Mouse (Mus musculus) adipocyte (in vitro differentiated cells): ENCODE measurements at regions not wholly inside any gene's neighbourhood (a gene's known extent, or its start where the extent isn't known, plus 50 kb on each side); places are given as distances from the start of the nearest gene placed in this dataset.

Experiments
- DNase-seq: peaks from one replicate; pipeline ENCODE4 v3.0.0-alpha.2; 2016; ENCODE audit warnings: low spot score

DNA sequence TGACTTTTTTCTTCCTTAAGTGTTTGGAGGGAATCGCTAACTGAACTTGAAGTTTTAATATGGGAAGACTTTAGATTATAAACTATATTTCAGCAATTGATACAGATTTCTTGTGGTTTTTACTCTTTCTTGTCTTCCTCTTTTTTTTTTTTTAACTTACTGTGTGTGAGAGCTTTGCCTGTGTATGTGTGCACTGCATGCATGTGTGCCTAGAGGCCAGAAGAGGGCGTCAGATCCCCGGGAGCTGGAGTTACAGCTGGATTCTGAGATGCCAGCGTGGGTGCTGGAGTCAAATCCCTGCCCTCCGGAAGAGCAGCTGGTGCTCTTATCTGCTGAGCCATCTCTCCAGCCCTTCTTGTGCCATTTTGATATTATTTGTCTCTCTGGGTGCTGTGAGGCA lies 129.6 kb downstream of the Trim33 start:
- no peak for DNase-seq

DNA sequence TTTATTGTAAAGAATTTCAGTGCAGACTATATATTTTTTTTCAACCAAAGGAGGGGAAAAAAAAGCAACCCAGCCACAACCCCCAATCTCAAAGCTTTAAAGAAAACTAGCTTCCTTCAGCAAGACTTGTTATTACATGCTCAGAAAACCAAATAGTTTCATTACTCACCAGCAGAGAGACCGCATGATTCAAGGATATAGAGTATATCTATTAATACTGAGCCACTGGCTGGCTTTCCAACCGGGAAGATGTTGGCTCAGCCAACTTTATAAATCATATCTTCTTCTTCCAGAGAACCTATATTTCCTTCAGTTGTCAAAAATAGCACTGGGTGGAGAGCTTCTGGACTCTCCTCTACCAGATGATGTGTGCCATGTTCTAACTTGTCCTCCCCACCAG lies 133.2 kb downstream of the Trim33 start:
- DNase-seq = no peak

DNA sequence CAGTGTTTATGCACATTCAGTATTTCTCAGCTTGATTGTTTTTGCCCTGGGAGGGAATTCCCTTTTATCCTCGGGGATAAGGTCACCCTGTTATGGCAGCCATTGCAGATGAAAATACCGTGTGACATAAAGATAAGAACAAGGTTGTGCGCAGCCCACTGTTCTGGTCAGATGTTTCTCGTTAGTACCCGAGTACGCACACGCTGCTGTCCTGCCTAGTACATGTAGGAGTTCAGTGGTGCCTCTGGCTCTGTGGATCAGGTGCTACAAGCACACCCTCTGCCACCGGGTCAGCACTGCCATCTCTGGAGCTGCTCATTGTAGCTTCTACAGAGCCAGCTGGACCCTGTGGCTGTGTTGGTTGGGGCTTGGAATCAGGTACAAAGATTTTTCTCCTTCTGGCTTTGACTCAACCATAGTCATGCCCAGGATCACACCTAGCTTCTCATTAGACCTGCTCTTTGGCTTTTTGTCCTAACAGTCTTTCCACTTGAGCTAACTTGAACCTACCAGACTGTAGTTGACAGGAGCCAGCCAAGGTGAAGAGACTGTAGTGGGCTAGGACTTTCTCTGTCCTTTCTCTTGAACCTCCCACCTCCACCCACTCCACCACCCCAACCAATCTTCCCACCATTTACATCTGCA lies 136.1 kb downstream of the Trim33 start:
- DNase-seq = no peak

DNA sequence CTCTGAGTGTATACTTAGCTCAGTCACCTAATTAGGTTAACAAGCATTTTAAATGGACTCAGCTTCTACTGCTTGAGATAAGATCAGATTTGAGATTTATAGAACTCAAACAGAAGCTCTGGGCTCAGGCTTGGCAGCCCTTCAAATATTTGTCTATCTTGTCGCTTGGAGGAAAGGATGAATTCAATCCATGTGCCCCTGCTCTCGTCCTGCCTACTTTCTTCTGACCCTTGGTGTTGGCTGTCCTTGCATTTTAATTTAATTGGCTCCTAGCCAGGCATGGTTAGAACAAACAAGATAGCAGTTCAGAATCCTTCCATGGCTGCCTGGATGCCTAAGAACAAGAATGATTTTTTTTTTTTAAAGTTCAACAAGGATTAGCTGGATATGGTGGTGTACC lies 137.2 kb downstream of the Trim33 start:
- DNase-seq = no peak

DNA sequence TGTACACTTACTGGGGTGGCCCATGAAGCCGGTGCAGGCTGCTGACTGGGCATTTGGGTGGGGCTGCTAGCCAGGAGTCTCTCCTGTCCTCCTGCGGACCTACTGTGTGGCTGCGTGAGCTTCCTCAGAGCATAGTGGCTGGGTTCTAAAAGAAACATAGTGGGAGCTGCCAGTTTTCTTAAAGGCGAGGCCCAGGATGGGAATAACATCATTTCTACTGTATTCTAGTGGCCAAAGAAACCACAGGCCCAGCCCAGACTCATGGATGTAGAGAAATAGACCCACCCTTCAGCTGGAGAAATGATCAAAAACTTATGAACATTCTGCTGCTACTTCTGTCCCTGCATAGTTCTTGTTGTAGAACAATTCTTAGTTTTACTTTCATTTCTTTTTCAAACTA lies 138.7 kb downstream of the Trim33 start:
- DNase-seq = no peak

DNA sequence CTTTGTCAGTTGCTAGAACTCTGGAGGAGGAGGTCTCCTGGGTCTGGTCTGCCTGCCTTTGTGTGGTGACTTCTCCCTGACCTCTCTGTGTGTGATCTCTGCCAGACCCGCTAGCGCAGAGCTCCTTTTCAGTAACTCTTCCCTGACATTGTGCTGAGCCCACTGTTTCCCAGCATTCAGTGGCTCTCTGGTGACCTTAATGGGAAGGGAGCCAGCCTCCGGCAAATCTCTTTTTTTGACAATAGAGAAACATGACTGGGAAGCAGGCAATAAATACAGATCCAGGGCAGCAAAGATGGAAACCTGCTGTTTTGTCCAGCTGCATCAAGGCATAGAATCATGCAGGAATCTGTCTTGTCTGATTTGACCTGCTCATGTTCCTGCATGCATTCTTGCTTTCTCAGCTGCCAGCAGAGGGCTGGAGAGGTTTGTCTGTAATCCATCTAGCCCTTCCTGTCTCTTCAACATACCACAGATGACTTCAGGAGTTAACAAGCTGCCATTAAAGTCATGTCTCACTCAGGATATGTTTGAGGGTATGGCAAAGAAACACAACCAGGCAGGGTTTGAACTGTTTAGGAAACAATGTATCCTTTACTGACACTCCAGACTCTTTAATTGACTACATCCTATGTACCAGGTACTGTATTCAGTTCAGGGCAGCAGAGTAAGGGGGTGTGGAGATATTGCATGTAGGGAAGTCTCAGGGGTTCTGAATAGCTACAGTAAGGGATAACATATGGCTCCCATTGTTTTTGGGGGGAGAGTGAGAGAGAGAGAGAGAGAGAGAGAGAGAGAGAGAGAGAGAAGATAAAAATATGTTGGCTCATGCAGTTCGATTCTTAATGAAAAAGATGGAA lies 140.9 kb downstream of the Trim33 start:
- peak; percentile 40 for DNase-seq

DNA sequence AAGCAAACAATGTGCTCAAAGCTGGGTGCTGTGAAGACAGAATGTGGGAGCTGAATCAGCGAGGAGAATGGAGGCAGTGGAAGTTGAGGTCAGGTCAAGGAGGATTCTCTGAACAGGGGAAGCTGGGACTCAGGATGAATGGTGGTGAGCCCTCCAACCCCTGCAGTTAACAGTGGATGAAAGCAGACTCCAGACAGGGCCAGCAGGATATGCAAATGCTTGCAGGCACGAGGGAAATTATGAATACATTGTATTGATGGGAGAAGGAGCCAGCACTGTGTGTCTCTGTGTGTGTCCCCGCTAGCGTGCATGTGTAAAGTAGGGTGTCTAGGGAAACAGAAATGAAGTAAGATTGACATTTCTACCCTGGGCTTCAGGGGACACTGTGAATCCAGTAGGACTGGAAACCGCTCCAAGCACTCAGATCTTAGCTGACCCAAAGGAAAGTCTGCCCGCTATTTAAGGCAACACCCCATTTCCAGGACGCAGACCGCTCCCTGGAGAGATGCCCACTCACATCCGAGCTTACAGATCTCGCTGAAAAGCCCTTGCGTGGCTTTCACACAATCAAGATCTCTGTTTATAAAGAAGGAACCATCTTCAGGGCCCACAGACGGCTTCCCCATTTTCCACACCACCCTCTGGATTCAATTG lies 141.7 kb downstream of the Trim33 start:
- DNase-seq = no peak

DNA sequence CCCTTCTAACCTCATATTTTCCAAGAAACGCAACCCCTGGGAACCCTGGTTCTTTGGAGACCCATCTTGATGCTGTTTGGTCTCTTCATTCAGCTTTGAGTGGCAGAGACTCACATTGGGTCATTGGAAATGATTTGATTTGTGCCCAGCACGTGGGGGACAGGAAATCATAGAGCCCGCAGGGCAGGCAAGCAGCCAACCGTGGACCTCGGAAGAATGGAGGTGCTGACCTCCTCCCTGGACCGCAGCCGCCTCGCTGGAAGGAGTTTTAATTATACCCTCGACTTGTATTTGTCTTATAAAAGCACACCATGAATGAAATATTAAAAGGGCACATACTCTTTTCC lies 142.2 kb downstream of the Trim33 start:
- DNase-seq = no peak

DNA sequence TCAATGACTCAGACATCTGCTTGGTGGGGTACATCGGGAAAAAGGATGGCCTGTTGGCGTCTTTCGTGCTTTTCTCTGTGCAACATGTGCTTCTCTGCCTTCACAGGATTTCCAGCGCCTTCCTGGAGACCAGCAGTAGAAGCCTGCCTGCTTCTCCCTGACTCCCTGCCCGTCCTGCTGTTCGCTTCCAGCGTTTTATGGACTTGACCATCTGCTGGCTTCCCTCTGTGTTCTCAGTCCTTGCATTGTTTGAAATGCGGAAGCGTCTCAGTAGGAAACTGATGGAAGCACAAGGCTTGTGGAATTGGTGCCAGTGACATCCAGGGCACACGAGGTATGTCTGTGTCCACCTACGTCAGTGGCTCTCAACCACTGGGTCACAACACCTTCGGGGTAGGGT lies 143.7 kb downstream of the Trim33 start:
- no peak for DNase-seq

DNA sequence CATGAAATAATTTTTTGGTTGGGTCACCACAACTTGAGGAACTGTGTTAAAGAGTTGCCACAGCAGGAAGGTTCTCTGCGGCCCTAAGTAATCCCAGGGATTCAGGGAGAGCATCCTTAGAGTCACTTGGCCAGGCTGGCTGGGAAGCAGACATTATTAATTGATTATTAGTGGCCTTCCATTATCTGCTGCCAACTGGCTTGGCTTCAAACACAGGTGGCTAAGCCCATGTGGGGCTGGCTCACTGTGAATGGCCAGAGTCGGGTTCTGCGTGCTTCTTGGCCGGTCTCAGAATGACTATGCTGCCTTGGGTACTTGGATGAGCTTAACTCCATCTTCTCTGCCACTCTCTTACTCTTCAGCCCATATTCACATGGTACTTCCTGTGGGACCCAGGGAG lies 144.2 kb downstream of the Trim33 start:
- DNase-seq = no peak

DNA sequence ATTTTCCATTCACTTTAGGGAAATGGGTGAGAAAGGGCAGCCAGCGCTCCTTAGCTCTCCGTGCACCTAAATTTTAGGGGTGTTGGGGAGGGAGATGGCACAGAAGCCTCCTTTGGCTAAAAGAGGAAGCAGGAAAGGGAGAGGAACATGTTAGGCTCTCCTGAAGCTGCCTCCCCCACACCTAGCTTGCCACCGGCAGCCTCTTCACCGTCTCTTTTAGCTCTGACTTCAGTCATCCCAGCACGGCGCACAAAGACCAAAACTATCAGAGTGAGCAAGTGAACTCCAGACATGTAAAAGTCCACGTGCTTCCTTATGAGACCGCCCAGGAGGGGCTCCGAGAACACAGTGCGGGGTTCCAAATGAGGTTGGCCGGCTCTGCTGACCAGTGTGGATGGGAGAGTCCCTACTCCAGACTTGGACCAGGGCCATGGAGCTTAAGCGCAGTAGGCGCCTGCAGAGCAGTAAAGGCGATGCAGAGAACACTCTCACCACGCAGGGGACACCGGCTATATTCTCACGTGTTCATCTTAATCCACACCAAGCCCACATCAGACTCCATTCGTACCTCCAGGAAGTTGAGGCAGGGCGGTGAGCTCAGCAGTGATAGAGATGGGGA lies 146.8 kb downstream of the Trim33 start:
- no peak for DNase-seq

DNA sequence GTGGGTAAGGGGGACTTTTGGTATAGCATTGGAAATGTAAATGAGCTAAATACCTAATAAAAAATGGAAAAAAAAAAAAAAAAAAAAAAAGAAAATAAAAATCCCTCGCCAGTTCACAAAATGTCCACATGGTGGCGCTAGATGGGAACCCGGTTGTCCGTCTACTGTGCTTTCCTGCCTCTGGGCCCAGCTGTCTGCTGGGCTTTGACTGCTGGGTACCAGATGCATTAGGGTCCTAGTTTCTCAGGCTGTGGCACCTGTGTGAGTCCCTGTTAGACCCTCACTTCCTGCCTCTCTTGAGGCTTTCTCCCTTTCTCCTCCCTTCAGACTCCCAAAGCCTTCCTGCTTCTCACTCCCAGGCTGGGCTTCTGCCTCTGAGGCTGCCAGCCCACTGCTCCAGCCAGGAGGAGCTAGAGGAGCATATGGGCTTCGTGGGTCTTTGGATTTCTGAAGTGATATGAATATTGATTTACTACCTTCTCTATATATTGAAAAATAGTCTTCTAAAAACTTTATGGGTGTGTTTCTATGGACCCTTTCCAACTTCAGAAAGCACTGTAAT lies 145.7 kb upstream of the Syt6 start:
- DNase-seq = peak; percentile 44

DNA sequence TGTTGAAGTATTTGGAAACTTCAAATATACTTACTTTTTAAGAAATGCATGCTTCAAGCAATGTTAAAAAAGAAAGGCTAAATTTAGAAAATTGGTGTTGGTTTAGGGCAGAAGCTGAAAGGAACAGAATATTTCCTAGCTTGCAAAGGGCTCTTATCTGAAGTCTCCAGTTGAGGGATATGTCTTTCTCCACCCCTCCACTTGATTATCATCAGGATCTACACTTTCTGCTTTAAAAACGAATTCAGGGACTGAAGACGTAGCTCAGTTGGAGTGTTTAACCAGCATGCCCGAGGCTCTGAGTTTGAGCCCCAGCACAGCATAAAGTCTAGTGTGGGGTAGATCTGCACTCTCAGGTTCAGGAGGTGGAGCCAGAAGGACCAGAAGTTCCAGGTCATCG lies 144.9 kb upstream of the Syt6 start:
- no peak for DNase-seq

DNA sequence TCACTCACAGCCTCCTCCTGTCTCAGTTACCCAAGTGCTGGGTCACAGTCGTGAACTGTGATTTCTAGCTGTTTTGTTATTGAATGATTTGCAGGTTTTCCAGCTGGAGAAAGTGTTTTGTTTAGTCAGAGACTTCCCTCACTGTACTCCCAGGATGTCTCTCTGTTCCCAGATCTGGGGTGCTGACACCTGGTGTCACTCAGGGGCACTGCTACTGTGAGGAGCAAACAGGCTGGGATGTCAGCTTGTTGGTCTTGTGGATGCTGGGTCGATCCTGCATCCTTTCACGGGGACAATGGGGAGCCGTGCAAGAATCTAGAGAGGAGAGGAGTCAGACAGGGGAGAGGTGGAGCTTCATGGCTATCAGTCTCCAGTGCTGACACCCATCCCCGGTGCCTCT lies 142.8 kb upstream of the Syt6 start:
- no peak for DNase-seq

DNA sequence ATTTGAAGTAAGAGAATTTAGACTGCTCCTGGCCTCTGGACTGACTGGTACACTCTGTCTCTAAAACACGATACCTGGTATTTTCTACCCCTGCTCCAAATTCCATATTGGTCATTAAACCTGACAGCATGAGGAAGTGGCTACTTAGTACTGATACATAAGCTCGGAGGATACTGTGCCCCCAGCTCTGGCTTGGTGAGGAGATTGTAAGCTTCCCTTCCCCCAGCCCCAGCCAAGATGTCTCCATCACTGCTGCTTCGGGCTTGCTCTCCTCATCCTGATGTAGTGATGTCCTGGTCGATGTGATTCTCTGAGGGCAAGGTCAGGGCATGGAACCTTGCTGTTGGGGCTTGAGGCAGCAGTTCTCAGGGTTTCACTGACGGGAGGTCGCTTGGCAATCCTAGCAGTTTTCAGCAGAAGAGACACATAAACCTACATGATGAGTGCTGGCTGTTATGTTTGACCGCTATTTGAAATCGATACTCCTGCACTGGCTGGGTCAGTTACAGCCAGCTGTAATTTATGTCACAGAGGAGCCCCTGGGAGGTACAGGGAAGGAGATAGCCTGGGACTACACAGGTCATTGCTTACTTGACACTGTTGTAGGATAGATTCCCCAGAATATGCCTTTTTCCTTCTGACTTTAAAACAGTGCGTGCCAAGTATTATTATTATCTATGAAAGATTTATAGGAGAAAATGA lies 138.0 kb upstream of the Syt6 start:
- DNase-seq = no peak

DNA sequence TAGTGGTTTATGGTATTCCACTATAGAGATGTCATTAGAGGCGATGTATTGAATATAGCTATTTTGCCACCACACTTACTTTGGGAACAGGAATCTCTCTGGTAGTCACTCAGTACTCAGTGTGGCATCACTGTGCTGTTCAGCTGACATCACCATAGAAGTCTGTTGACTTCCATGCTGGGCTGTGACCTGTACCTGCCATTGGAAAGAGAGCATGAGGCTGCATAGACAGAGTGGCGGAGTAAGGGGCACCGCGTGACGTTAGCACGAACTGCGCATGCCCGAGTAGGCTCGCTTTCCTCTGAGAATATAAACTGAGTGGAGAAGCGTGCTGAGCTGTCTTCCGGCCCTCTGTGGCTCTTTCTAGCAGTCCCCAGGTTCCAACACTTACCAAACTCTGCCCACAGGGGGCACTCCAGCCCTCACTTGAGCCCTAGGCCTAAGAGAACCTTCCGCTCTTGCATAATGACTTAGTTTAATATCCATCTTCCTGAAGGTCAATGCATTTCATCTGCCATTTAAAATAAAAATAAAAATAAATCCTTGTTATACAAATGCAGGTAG lies 136.2 kb upstream of the Syt6 start:
- DNase-seq = peak; percentile 59

DNA sequence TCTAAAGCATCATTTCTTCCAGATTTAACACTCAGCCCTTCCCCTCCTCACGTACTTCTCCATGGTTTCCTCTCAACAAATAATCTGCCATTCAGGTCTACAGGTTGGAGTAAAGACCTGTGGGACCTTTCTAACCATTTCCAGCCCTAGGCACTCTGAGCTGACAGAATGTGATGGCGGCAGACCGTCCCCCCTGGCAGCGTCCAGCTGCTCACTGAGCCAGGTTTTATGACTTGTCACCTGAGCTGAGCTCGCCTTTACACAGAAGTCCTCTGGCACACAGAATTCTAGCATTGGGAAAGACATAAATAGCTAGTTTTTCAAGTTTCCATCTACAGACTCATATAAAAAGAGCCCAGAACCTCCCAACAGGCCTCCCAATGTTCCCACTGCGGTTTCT lies 131.8 kb upstream of the Syt6 start:
- DNase-seq = no peak

DNA sequence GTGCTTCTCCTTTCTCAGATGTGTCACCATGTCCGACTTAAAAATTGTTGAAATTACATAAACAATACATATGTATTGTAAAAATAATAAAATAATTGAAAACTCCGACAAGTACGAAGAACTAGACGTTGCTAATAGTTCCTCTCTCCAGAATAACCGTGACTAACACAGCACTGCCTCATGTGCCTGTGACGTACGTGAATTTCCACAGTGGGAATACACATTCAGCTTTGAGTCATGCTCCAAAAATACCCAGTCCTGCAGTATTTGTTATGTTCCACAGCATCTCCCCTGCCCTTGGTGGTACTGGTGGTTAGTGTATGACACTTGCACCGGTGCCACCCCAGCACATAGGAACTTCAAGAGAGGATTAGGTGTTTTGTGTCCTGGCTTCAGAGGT lies 129.2 kb upstream of the Syt6 start:
- DNase-seq = no peak

DNA sequence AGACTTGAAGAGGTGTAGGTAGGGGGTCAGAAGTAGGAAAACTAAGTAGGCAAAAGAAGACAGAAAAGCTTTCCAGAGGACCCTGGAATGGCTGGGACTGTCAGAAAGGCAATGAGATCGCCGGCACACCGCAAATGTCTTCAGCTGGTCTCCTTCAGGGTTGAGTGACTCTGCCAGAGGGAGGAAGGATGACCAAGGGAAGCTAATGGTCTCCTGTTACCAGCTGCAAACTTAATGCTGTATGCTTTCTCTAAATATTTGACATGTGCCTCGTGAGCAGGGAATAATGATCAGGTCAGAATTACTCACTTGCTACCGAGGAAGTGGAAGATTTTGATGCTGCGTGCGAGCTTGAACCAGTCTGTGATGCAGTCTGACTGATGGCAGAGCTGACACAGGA lies 125.2 kb upstream of the Syt6 start:
- no peak for DNase-seq

DNA sequence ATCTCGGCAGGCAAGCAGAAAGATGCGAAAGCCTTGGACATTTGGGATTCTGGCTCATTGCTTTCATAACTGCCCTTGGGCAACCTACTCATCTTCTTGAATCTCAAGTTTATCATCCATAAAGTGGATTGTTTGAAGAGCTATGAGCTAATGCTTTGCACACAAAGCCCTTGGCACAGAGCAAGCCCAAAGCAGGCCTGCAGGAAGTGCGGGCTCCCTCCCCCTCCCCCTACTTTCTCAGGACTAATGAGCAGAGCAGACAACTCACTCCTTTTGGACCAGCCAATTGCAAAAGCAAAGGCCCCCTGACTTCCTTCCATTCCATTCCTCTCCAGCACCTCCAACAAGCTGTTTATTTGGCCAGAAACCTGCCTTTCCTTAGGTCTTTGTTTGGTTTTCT lies 123.1 kb upstream of the Syt6 start:
- DNase-seq = no peak

DNA sequence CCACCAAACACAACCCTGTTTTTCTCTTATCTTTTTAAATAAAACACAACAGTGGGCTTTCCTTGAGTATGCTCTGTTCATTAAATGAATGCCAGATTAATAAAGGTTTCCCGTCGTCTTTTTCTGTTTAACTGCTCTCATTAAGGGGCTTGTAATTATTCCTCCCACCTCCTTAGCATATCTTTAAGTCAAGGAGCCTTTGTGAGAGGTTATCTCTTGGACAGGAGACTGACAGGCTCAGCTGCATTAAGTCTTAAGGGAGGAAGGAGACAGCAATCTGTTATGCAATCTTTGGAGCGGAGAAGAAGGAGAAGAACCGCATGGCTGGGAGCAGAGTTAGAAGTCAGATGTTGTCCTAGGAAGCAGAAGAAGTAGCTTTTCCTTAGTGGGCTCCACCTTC lies 111.3 kb upstream of the Syt6 start:
- no peak for DNase-seq

DNA sequence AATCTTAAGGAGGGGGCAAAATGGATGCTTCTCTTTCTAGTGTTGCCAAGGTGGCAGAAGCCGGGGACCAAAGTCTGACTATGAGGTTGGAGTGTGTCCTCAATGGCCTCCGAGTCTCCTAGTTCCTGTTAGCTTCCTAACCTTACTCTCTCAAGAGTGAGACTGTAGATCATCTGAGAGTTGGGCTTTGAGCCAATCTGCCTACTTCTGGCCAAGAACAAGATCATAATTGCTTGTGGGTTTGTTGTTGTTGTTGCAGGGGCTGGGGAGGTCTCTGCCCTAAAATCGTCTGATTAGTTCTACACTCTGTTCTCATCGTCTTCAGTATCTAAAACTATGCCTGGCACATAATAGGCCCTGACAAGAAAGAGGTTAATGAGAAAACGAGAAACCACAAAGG lies 110.8 kb upstream of the Syt6 start:
- peak; percentile 15 for DNase-seq
